Mouse (Mus musculus): ENCODE measurements at regions not wholly inside any gene's neighbourhood (a gene's known extent, or its start where the extent isn't known, plus 50 kb on each side); places are given as distances from the start of the nearest gene placed in this dataset.
A peak's percentile ranks its signal among the peaks of the same experiment; 100 is the strongest.

- Histone ChIP-seq H3K9me3 (ENCODE audit: low read length) (no peaks in the 10 kb centered on the region), H3K27me3 (replicated peaks; ENCODE audit: insufficient read depth, low read length) (no peaks in the 10 kb centered on the region), H3K4me2 (replicated peaks; ENCODE audit: low read depth, low read length) (no peak overlapping the region), H3K36me3 (ENCODE audit: insufficient read depth, low read length) (no peaks in the 10 kb centered on the region), H3K4me3 (ENCODE audit: low read depth, low read length) (no peak overlapping the region), H3K27ac (ENCODE audit: low read length) (no peak overlapping the region), H3K9ac (replicated peaks; ENCODE audit: low read depth) (no peak overlapping the region), H3K4me1 (ENCODE audit: insufficient read depth, low read depth, low read length) (no peaks in the 10 kb centered on the region)
- ATAC-seq (no peak), DNase-seq (ENCODE audit: low spot score) (no peak)
- TF ChIP-seq CTCF (IDR thresholded peaks at IDR 0.05) (no peak), EP300 (IDR thresholded peaks at IDR 0.05) (no peak)
- 53% methylated on average over 4 of the region's 4 CpGs for WGBS
These were observed 77.9 kb upstream of the Cwc22 start for GRCm38 (mm10) chr2:78023916-78024685.

GRCm38 (mm10) chr2:78023416-78023815 lies 77.2 kb upstream of the Cwc22 start:
- 81% methylated on average over 2 of the region's 2 CpGs for WGBS
- Histone ChIP-seq H3K9me3 (ENCODE audit: low read length) (no peaks in the 10 kb centered on the region), H3K4me2 (replicated peaks; ENCODE audit: low read depth, low read length) (no peak overlapping the region), H3K27me3 (replicated peaks; ENCODE audit: insufficient read depth, low read length) (no peaks in the 10 kb centered on the region), H3K4me3 (ENCODE audit: low read depth, low read length) (no peak overlapping the region), H3K36me3 (ENCODE audit: insufficient read depth, low read length) (no peaks in the 10 kb centered on the region), H3K27ac (ENCODE audit: low read length) (no peak overlapping the region), H3K9ac (replicated peaks; ENCODE audit: low read depth) (no peak overlapping the region), H3K4me1 (ENCODE audit: insufficient read depth, low read depth, low read length) (no peaks in the 10 kb centered on the region)
- DNase-seq (ENCODE audit: low spot score) (no peak), ATAC-seq (no peak)
- TF ChIP-seq CTCF (IDR thresholded peaks at IDR 0.05): no peak
- no peak for TF ChIP-seq EP300 (IDR thresholded peaks at IDR 0.05)

- Histone ChIP-seq H3K9ac (replicated peaks; ENCODE audit: low read depth) (no peak overlapping the region), H3K9me3 (ENCODE audit: low read length) (no peaks in the 10 kb centered on the region), H3K4me1 (ENCODE audit: insufficient read depth, low read depth, low read length) (no peaks in the 10 kb centered on the region), H3K27ac (ENCODE audit: low read length) (no peak overlapping the region), H3K4me2 (replicated peaks; ENCODE audit: low read depth, low read length) (no peak overlapping the region), H3K27me3 (replicated peaks; ENCODE audit: insufficient read depth, low read length) (no peaks in the 10 kb centered on the region), H3K4me3 (ENCODE audit: low read depth, low read length) (no peak overlapping the region), H3K36me3 (ENCODE audit: insufficient read depth, low read length) (no peaks in the 10 kb centered on the region)
- ATAC-seq (no peak), DNase-seq (ENCODE audit: low spot score) (no peak)
- no peak for TF ChIP-seq CTCF (IDR thresholded peaks at IDR 0.05)
- TF ChIP-seq EP300 (IDR thresholded peaks at IDR 0.05): no peak
- WGBS: 72% methylated on average over 4 of the region's 4 CpGs
These were observed 76.6 kb upstream of the Cwc22 start for GRCm38 (mm10) chr2:78022756-78023155.

DNA sequence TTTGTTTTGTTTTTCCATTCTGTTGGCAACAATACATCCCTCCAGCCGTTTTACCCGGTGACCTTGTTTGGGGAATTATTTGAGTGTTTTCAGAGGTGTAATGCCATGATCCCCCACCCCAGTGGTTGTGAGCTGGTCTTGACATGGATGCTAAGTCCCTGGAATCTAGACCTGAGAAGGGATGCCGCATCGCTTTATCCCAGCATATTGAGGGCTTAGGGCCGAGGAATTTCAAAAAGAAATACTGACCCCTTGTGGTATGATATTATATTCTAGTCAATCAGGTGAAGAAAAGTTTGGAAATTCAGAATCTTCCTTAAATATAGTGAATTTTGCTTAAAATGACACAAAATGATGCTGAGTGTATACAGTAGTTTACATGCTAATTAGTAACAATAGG lies 75.7 kb upstream of the Cwc22 start:
- TF ChIP-seq EP300 (IDR thresholded peaks at IDR 0.05) (no peak), CTCF (IDR thresholded peaks at IDR 0.05) (peak; percentile 54)
- Histone ChIP-seq H3K4me3 (ENCODE audit: low read depth, low read length) (no peak overlapping the region), H3K27me3 (replicated peaks; ENCODE audit: insufficient read depth, low read length) (no peaks in the 10 kb centered on the region), H3K4me2 (replicated peaks; ENCODE audit: low read depth, low read length) (no peak overlapping the region), H3K9me3 (ENCODE audit: low read length) (no peaks in the 10 kb centered on the region), H3K27ac (ENCODE audit: low read length) (no peak overlapping the region), H3K4me1 (ENCODE audit: insufficient read depth, low read depth, low read length) (no peaks in the 10 kb centered on the region), H3K9ac (replicated peaks; ENCODE audit: low read depth) (no peak overlapping the region), H3K36me3 (ENCODE audit: insufficient read depth, low read length) (no peaks in the 10 kb centered on the region)
- ATAC-seq: no peak
- peak; percentile 46 for DNase-seq (ENCODE audit: low spot score)
- 23% methylated on average over 5 of the region's 5 CpGs for WGBS

GRCm38 (mm10) chr2:78021356-78021900 lies 75.3 kb upstream of the Cwc22 start:
- no peak overlapping the region for H3K27ac ChIP-seq (ENCODE audit: low read length)
- no peak overlapping the region for H3K4me2 ChIP-seq (replicated peaks; ENCODE audit: low read depth, low read length)
- WGBS: 36% methylated on average over 2 of the region's 2 CpGs
- no peak for TF ChIP-seq CTCF (IDR thresholded peaks at IDR 0.05)
- TF ChIP-seq EP300 (IDR thresholded peaks at IDR 0.05): no peak
- DNase-seq (ENCODE audit: low spot score) (no peak), ATAC-seq (no peak)
- no peaks in the 10 kb centered on the region for H3K27me3 ChIP-seq (replicated peaks; ENCODE audit: insufficient read depth, low read length)
- H3K9me3 ChIP-seq (ENCODE audit: low read length): no peaks in the 10 kb centered on the region
- no peaks in the 10 kb centered on the region for H3K4me1 ChIP-seq (ENCODE audit: insufficient read depth, low read depth, low read length)
- H3K36me3 ChIP-seq (ENCODE audit: insufficient read depth, low read length): no peaks in the 10 kb centered on the region
- H3K4me3 ChIP-seq (ENCODE audit: low read depth, low read length): no peak overlapping the region
- H3K9ac ChIP-seq (replicated peaks; ENCODE audit: low read depth): no peak overlapping the region

GRCm38 (mm10) chr2:78020516-78020915 lies 74.3 kb upstream of the Cwc22 start:
- DNase-seq (ENCODE audit: low spot score): no peak
- Histone ChIP-seq H3K4me2 (replicated peaks; ENCODE audit: low read depth, low read length) (no peak overlapping the region), H3K9ac (replicated peaks; ENCODE audit: low read depth) (no peak overlapping the region), H3K9me3 (ENCODE audit: low read length) (no peaks in the 10 kb centered on the region), H3K27ac (ENCODE audit: low read length) (no peak overlapping the region), H3K27me3 (replicated peaks; ENCODE audit: insufficient read depth, low read length) (no peaks in the 10 kb centered on the region), H3K36me3 (ENCODE audit: insufficient read depth, low read length) (no peaks in the 10 kb centered on the region), H3K4me1 (ENCODE audit: insufficient read depth, low read depth, low read length) (no peaks in the 10 kb centered on the region), H3K4me3 (ENCODE audit: low read depth, low read length) (no peak overlapping the region)
- TF ChIP-seq CTCF (IDR thresholded peaks at IDR 0.05): no peak
- no peak for TF ChIP-seq EP300 (IDR thresholded peaks at IDR 0.05)
- WGBS: 68% methylated on average over 3 of the region's 3 CpGs
- ATAC-seq: no peak

Measured in lung, postnatal 0 days (tissue).